Mouse (Mus musculus): ENCODE data around the gene Ppdpf. TPM values are rescaled to one million over a fixed set of nuclear protein-coding genes. Genes with fewer than 3 reads are reported as not detected.
A peak's percentile ranks its signal among the peaks of the same experiment; 100 is the strongest.

Gene Ppdpf
- polyA plus RNA-seq, 1 experiment from 2014 or later: 375 TPM

DNA sequence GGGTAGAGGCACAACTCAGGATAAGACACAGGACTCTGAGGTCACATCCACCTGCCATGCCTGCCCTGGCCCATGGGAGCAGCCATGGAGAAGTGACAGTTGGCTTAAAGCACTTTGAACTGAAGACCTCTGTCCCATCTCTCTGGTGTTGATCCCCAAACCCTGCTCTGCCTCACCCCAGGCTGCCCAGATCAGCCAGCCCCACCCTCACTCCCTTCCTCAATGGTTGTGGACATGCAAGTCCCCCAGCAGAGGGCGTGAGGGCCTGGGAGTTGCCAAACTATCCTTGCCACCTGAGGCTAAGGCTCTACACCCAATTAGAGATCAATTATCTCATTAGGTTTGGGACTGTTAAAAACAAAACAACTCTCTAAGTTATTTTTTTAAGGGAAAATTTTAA, 33.2 kb upstream of the Ppdpf start:
- H3K4me3 ChIP-seq: no peak overlapping the region
- H3K27me3 ChIP-seq (ENCODE audit: low read depth, poor library complexity, severe bottlenecking): peaks cover 81% of the 10 kb centered on the region
- H3K36me3 ChIP-seq: no peaks in the 10 kb centered on the region
- H3K4me1 ChIP-seq: peaks cover 15% of the 10 kb centered on the region
- WGBS: 0% methylated on average over 1 of the region's 1 CpGs
- DNase-seq (ENCODE audit: low spot score): peak; percentile 21
- no peak overlapping the region for H3K27ac ChIP-seq (replicated peaks)
- no peaks in the 10 kb centered on the region for H3K9me3 ChIP-seq (replicated peaks)

DNA sequence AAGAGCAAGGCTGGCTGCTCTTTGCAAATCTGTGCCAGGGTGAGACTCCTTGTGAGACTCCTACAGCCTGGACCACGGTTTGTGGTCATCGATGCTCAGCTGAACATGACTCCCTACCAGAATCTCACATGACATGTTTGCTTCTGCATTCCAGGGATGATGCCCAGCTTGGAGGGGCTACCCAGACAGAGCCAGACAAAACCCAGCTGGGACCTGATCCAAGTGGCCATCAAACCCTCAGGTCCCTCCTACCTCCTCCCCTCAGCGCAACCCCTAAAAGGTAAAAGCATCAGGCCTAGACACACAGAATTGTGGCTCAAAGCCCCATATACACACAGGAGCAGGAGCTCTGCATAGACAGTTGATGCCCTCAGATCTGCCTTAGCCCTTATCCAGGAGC, 32.7 kb upstream of the Ppdpf start:
- Histone ChIP-seq H3K4me3 (no peak overlapping the region), H3K9me3 (replicated peaks) (no peaks in the 10 kb centered on the region), H3K4me1 (peaks cover 20% of the 10 kb centered on the region), H3K27ac (replicated peaks) (no peak overlapping the region), H3K36me3 (no peaks in the 10 kb centered on the region), H3K27me3 (ENCODE audit: low read depth, poor library complexity, severe bottlenecking) (peaks cover 79% of the 10 kb centered on the region)
- 86% methylated on average over 3 of the region's 3 CpGs for WGBS
- no peak for DNase-seq (ENCODE audit: low spot score)

DNA sequence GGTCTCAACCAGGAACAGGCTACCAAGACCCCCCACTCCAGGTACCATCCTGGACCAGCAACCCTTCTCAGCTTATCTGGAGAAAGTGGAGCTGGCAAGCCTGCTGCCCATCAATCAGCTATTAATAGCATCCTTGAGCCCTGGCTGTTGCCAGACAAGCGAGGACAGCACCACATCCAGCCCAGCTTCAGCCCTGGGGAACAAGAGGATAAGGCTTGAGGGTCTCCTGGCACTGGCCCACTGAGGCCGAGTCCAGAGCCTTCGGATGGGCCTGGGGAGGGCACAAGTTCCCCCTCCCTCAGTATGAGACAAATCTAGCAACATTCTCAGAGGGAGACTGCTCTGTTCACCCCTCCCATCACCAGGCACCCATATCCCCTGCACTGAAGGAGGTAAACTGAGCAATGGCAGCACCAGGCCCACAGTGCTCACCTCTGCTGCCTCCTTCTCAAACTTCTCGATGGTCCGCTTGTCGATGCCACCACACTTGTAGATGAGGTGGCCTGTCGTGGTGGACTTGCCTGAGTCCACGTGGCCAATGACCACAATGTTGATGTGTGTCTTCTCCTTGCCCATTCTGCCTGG, 32.1 kb upstream of the Ppdpf start:
- 79% methylated on average over 8 of the region's 8 CpGs for WGBS
- Histone ChIP-seq H3K27ac (replicated peaks) (no peak overlapping the region), H3K27me3 (ENCODE audit: low read depth, poor library complexity, severe bottlenecking) (peaks cover 74% of the 10 kb centered on the region), H3K9me3 (replicated peaks) (no peaks in the 10 kb centered on the region), H3K4me1 (peaks cover 25% of the 10 kb centered on the region), H3K4me3 (no peak overlapping the region), H3K36me3 (no peaks in the 10 kb centered on the region)
- DNase-seq (ENCODE audit: low spot score): no peak

DNA sequence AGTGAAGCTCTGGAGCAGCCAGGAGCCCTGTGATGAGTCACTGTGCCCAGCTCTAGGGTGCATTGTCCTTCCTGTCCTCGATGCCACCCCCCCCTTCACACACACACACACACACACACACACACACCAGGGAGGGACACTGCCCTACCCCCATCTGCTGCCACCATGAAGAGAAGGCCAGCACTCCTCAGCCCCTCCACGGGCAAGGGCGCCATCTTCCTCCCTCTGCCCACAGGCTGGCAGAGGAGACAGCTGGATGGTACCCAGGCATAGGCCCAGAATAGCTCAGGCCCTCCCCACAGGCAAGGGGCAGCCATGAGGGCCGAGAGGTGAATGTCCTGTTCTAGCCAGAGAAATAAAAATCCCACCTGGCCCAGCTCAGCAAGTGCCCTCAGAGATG, 31.2 kb upstream of the Ppdpf start:
- Histone ChIP-seq H3K27ac (replicated peaks) (no peak overlapping the region), H3K4me3 (peak overlapping the region; percentile 55; the same call in 1 of the 2 replicates), H3K4me1 (peaks cover 30% of the 10 kb centered on the region), H3K36me3 (no peaks in the 10 kb centered on the region), H3K27me3 (ENCODE audit: low read depth, poor library complexity, severe bottlenecking) (peaks cover 65% of the 10 kb centered on the region), H3K9me3 (replicated peaks) (no peaks in the 10 kb centered on the region)
- no peak for DNase-seq (ENCODE audit: low spot score)
- 60% methylated on average over 4 of the region's 4 CpGs for WGBS

DNA sequence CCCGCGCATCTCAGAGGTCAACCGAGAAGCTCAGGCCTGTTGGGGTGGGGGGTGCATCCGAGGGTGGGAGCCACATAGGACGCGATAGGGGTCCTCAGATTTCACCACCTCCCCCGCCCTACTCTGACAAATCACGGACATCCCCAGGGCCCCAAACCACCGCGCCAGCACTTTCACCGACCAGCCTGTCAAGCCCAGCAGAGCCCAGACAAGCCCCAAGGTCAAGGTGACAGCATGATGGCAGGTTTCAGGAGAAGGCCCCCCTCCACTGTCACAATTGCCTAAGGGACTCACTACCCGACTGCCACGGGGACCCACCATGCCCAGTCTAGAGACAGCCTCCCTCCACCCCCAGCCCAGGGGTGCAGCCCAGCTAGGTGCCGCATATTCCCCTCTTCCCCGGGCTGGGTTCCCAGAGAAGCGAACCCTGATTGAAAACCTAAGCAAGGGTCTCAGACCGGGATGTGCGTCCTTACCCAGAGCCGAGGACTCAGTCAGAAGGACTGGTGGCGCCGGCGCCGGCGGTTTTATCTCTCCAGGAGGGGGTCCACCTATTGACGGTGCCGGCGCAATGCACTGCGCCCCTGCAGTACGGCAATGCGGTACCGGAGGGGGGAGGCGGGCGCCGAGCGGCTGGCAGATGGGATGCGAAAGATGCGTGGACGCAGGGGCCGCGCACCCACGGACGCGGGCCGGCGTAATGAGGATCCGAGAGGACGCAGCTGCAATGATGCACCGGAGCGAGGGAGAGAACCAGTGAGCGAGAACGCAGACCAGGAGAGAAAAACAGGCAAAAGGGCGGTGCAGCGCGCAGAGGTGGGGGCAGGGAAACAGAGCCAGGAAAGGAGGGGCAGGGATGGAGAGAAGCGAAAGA, 30.6 kb upstream of the Ppdpf start, which contains the start of gene Eef1a2:
TSS of gene Eef1a2 (minus strand) at position 767 of the 874 bp plus-strand sequence.
- Histone ChIP-seq H3K36me3 (no peaks in the 10 kb centered on the region), H3K4me3 (peak within 1 kb of the TSS; percentile 55), H3K27ac (replicated peaks) (peak within 1 kb of the TSS; percentile 63), H3K27me3 (ENCODE audit: low read depth, poor library complexity, severe bottlenecking) (peaks cover 61% of the 10 kb centered on the region), H3K4me1 (peaks cover 30% of the 10 kb centered on the region), H3K9me3 (replicated peaks) (no peaks in the 10 kb centered on the region)
- WGBS: 3% methylated on average over 55 of the region's 55 CpGs
- peak; percentile 25 for DNase-seq (ENCODE audit: low spot score)

DNA sequence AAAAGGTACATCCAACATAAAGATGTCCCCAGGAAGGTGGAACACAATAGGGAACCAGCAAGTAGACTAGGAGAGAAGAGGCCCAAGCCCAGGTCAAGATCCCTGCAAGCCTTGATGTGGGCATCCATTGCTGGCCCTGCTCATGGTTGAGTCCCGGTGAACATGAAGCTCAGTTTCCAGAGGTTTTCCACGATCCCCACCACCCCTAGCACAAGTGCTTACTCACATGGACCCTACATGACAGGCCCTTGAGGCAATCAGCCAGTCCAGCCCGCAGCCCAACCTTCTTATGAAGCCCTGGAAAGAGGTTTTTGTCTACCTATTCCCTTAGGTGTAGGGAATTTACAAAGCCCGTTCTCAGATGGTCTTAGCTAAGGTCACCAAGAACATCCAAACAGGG, 29.9 kb upstream of the Ppdpf start:
- H3K4me3 ChIP-seq: peak overlapping the region; percentile 55
- peaks cover 61% of the 10 kb centered on the region for H3K27me3 ChIP-seq (ENCODE audit: low read depth, poor library complexity, severe bottlenecking)
- no peaks in the 10 kb centered on the region for H3K36me3 ChIP-seq
- no peaks in the 10 kb centered on the region for H3K9me3 ChIP-seq (replicated peaks)
- H3K27ac ChIP-seq (replicated peaks): no peak overlapping the region
- peaks cover 30% of the 10 kb centered on the region for H3K4me1 ChIP-seq
- no peak for DNase-seq (ENCODE audit: low spot score)
- 82% methylated on average over 4 of the region's 4 CpGs for WGBS

DNA sequence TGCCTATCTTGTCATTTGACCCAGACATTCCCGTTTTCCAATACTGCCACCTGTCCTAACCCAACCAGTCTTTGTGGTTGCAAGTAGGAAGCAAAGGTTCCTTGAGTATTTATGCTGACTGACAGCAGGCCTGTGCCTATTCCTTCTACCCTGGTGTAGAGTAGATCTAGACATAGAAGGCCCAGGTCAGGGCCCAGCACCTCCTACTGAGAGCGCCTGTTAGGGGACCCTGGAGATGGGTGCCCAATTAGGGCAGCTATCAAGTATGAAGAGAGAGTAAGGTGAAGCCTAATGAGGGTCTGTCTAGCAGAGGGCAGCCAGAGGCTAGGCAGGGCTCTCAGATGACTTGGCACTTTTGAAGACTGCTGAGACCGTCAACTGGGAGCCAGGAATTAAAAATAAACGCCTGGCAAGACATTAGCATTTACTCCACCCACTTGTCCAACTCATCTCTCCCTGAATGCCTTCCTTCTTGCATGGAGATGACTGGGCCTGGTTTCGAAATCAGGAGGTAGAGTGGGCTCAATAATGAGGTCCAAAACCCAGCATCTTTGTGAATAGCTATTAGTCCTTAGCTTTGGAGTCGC, 29.2 kb upstream of the Ppdpf start:
- Histone ChIP-seq H3K4me3 (no peak overlapping the region), H3K27ac (replicated peaks) (no peak overlapping the region), H3K36me3 (no peaks in the 10 kb centered on the region), H3K27me3 (ENCODE audit: low read depth, poor library complexity, severe bottlenecking) (peaks cover 55% of the 10 kb centered on the region), H3K9me3 (replicated peaks) (no peaks in the 10 kb centered on the region), H3K4me1 (peaks cover 30% of the 10 kb centered on the region)
- 80% methylated on average over 6 of the region's 6 CpGs for WGBS
- DNase-seq (ENCODE audit: low spot score): no peak

DNA sequence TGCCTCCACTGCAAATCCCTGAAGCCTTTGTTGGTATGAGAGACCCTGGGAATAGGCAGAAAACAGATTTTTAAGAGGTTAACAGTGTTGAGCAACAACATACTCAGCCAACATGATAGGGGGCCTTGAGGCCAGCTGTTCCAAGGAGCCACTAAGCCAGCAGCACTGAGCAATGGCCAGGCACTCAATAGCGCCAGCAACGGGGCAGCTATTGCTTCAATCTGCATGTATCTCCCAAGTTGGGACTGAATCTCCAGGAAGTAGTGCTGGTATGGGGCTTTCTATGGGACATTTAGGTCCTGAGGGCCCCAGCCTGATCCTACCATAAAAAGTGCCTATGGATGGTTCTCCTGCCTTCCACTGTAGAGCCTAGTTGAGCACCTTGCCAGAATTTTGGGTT, 28.6 kb upstream of the Ppdpf start:
- H3K9me3 ChIP-seq (replicated peaks): no peaks in the 10 kb centered on the region
- H3K4me3 ChIP-seq: no peak overlapping the region
- no peak for DNase-seq (ENCODE audit: low spot score)
- H3K27me3 ChIP-seq (ENCODE audit: low read depth, poor library complexity, severe bottlenecking): peaks cover 51% of the 10 kb centered on the region
- WGBS: 93% methylated on average over 2 of the region's 2 CpGs
- no peaks in the 10 kb centered on the region for H3K36me3 ChIP-seq
- no peak overlapping the region for H3K27ac ChIP-seq (replicated peaks)
- H3K4me1 ChIP-seq: peaks cover 30% of the 10 kb centered on the region

DNA sequence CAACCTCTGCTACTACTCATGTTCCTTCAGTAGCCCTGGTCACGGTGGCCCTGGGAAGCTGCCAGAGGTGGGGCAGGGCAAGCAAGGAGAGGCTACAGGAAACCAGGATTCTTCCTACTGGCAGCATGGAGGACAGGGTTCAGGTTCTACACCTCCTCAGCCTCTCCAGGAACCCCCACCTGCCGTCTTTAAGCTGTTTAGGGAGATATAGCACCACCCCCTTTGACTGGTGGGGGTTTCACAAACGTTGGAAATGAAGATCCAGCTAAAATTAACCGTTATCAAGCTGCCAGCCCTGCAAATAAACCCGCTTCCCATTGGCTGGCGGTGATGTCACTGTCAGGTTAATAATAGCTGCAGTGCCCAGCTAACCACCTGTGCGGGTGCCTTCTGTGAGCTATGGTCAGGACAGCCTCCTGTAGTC, 27.9 kb upstream of the Ppdpf start:
- 0 out of 2 replicates have a peak overlapping the region, but pooled peaks have one; percentile 15 for H3K27ac ChIP-seq (replicated peaks)
- no peaks in the 10 kb centered on the region for H3K9me3 ChIP-seq (replicated peaks)
- no peak overlapping the region for H3K4me3 ChIP-seq
- H3K4me1 ChIP-seq: peaks cover 30% of the 10 kb centered on the region
- 62% methylated on average over 7 of the region's 7 CpGs for WGBS
- peaks cover 51% of the 10 kb centered on the region for H3K27me3 ChIP-seq (ENCODE audit: low read depth, poor library complexity, severe bottlenecking)
- H3K36me3 ChIP-seq: no peaks in the 10 kb centered on the region
- DNase-seq (ENCODE audit: low spot score): no peak

DNA sequence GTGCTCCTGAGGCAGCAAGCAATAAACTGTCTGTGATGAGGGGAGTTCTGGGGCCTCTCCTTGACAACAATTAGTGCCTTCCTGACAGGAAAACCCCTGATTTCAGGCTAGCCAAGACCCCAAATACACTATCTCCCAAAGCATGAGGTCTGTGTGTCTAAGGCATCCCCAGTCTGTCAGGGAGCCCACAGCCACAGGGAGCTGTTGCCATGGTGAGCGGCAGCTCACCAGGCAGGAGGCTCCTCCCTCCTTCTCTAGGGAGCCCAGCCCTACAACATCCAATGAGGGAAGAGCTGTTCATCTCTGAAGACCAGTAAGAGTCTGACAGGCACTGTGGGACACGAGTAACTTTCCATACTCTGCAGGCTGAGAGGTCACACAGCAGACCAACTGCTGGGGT, 27.3 kb upstream of the Ppdpf start:
- no peaks in the 10 kb centered on the region for H3K9me3 ChIP-seq (replicated peaks)
- H3K27me3 ChIP-seq (ENCODE audit: low read depth, poor library complexity, severe bottlenecking): peaks cover 44% of the 10 kb centered on the region
- 0% methylated on average over 2 of the region's 2 CpGs for WGBS
- peak overlapping the region; percentile 15; the same call in 1 of the 2 replicates for H3K27ac ChIP-seq (replicated peaks)
- H3K4me1 ChIP-seq: peaks cover 30% of the 10 kb centered on the region
- H3K36me3 ChIP-seq: no peaks in the 10 kb centered on the region
- H3K4me3 ChIP-seq: no peak overlapping the region
- peak; percentile 53 for DNase-seq (ENCODE audit: low spot score)

DNA sequence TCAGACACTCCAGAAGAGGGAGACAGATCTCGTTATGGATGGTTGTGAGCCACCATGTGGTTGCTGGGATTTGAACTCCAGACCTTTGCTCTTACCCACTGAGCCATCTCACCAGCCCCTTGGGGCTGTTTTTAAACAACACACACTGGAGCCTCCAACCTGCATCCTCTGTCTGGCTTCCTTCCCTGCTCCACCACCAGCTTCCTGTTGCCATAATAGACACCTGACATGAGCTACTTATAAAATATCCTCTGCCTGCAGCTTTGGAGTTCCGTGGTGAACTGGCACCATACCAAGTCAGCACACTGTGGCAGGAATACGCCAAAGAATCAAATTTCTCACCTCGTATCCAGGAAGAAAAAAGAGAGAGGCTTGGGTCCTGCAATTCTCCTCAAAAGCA, 26.2 kb upstream of the Ppdpf start:
- Histone ChIP-seq H3K4me1 (peaks cover 27% of the 10 kb centered on the region), H3K27ac (replicated peaks) (no peak overlapping the region), H3K27me3 (ENCODE audit: low read depth, poor library complexity, severe bottlenecking) (peaks cover 33% of the 10 kb centered on the region), H3K36me3 (no peaks in the 10 kb centered on the region), H3K4me3 (no peak overlapping the region), H3K9me3 (replicated peaks) (no peaks in the 10 kb centered on the region)
- no peak for DNase-seq (ENCODE audit: low spot score)
- 78% methylated on average over 4 of the region's 4 CpGs for whole genome bisulfite sequencing

DNA sequence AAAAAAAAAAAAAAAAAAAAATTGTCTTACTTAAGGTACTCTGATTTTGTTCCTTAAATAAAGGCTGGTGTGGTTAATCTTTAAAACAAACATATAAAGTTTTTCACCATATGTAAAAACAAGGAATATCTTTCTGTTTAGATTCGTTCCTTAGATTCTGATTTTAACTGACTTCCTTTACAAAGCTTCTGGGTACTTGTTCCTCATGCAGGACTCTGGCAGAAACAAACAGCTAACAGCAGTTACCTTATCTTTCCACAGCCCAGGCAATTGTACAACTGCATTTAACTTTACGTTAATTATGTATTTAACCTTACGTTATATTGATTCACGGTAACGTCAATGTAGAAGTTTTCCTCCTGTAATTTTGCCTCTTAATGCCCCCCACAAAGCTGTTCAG, 20.6 kb upstream of the Ppdpf start:
- WGBS: 91% methylated on average over 5 of the region's 5 CpGs

DNA sequence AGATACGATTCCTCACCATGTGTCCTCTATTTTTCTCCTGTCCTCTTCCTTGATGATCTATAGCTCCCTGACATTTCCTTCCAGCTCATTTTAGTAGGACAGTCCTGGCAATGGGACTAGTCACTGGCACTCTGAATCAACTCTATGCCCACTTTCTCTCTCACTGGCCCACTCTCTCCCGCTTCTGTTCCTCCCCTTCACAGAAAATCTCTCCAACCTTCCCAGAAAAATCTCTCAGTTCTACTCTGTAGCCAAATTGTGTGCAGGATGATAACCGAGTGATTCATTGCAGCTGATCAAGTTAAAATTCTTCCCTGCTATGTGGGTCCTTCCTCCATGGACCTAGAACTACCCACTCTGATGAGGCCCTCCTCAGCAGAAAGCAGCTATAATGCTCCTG, 12.4 kb upstream of the Ppdpf start:
- DNase-seq (ENCODE audit: low spot score): no peak
- H3K27me3 ChIP-seq (ENCODE audit: low read depth, poor library complexity, severe bottlenecking): no peaks in the 10 kb centered on the region
- 87% methylated on average over 3 of the region's 3 CpGs for WGBS
- H3K27ac ChIP-seq (replicated peaks): no peak overlapping the region
- H3K9me3 ChIP-seq (replicated peaks): peaks cover 2% of the 10 kb centered on the region; the same call in 1 of the 2 replicates
- H3K4me3 ChIP-seq: no peak overlapping the region
- H3K36me3 ChIP-seq: no peaks in the 10 kb centered on the region
- H3K4me1 ChIP-seq: peaks cover 3% of the 10 kb centered on the region; the same call in 1 of the 2 replicates

More for the DNA sequence above, 20.6 kb upstream of the Ppdpf start:
- Histone ChIP-seq H3K4me3 (no peak overlapping the region), H3K36me3 (no peaks in the 10 kb centered on the region), H3K27me3 (ENCODE audit: low read depth, poor library complexity, severe bottlenecking) (no peaks in the 10 kb centered on the region), H3K9me3 (replicated peaks) (peaks cover 3% of the 10 kb centered on the region; the same call in 1 of the 2 replicates), H3K27ac (replicated peaks) (no peak overlapping the region), H3K4me1 (no peaks in the 10 kb centered on the region)
- no peak for DNase-seq (ENCODE audit: low spot score)

Measured in midbrain, embryonic 10.5 days (tissue).